Mouse (Mus musculus) Patski (cell line): ENCODE data around the gene Glycam1. TPM values are rescaled to one million over a fixed set of nuclear protein-coding genes. Genes with fewer than 3 reads are reported as not detected.

ENCODE experiments used
- ATAC-seq: fragments of 100-300 bp; one replicate; pipeline ENCODE4 v1.8.0; 2021
- CTCF ChIA-PET: fragments of 350-600 bp; sonication (Branson Sonifier 250); formaldehyde crosslinking; loops from one replicate; lab custom pipeline; 2022; ENCODE audit warnings: inconsistent platforms; lab: Charles Lee
- POLR2A ChIA-PET: fragments of 350-600 bp; sonication (Branson Sonifier 250); formaldehyde crosslinking; loops from one replicate; lab custom pipeline; 2022; ENCODE audit warnings: antibody characterized with exemption, inconsistent platforms; lab: Charles Lee
- DNase-seq: peaks from one replicate; pipeline ENCODE4 v3.0.0-alpha.2; 2011; ENCODE audit warnings: low read depth, low spot score
- H3K27me3 ChIP-seq: fragments of 371-371 bp; one replicate; pipeline ENCODE4 v1.5.1; 2021
- CTCF ChIP-seq: fragments of 100-300 bp; IDR thresholded peaks from one replicate; pipeline ENCODE4 v1.5.1; 2021
- in situ Hi-C: fragments of 300-500 bp; cut with MboI; formaldehyde crosslinking; loops from 3 replicates; pipeline ENCODE4 v1.11.1; 2018; ENCODE audit warnings: low pct_unique_long_range_greater_than_20kb, mixed read lengths
- polyA plus RNA-seq: library from polyadenylated mRNA; unstranded; gene quantifications from one replicate; pipeline ENCODE4 v1.2.3, GENCODE M21; 2021

The Glycam1 gene
- polyA plus RNA-seq, 1 experiment from 2014 or later, result not detected

- ATAC-seq, result no peak
- no peak for TF ChIP-seq CTCF
- ChIA-PET CTCF (interaction anchor here (1.0 to 2.0 kb wide), 4 partner anchors 11 to 34 kb away, joined by 3 to 10 read pairs (median 8); no protein-coding TSS in a partner anchor), POLR2A (interaction anchor here (1.7 kb wide), 1 partner anchor 9 kb away, joined by 4 read pairs; no protein-coding TSS in a partner anchor)
- in situ Hi-C loops, result no loop called here
- no peaks in the 10 kb centered on the region for H3K27me3 ChIP-seq
- DNase-seq, result no peak
Measured at GRCm38 (mm10) chr15:103519386-103520378, 45.2 kb downstream of the Glycam1 start.

GRCm38 (mm10) chr15:103518600-103519385 is 46.1 kb downstream of the Glycam1 start:
- TF ChIP-seq CTCF, result no peak
- no peaks in the 10 kb centered on the region for H3K27me3 ChIP-seq
- in situ Hi-C loops, result no loop called here
- ATAC-seq (peak; percentile 61), DNase-seq (no peak)
- CTCF ChIA-PET, result interaction anchor here (1.0 to 2.0 kb wide), 4 partner anchors 12 to 33 kb away, joined by 3 to 10 read pairs (median 6); no protein-coding TSS in a partner anchor
- POLR2A ChIA-PET, result interaction anchor here (0.6 to 1.7 kb wide), 3 partner anchors 8 to 116 kb away, joined by 3 to 7 read pairs (median 4); no protein-coding TSS in a partner anchor

- H3K27me3 ChIP-seq, result peaks cover 5% of the 10 kb centered on the region
- no peak for ATAC-seq
- POLR2A ChIA-PET, result no interaction called here
- in situ Hi-C loops, result no loop called here
- no peak for DNase-seq
- CTCF ChIA-PET, result no interaction called here
- TF ChIP-seq CTCF, result no peak
Measured at GRCm38 (mm10) chr15:103514914-103515313, 50.0 kb downstream of the Glycam1 start.

GRCm38 (mm10) chr15:103514119-103514518 is 50.8 kb downstream of the Glycam1 start:
- peaks cover 5% of the 10 kb centered on the region for H3K27me3 ChIP-seq
- in situ Hi-C loops, result no loop called here
- no peak for DNase-seq
- ChIA-PET POLR2A (no interaction called here), CTCF (no interaction called here)
- no peak for TF ChIP-seq CTCF
- no peak for ATAC-seq

GRCm38 (mm10) chr15:103513621-103514031 is 51.3 kb downstream of the Glycam1 start:
- TF ChIP-seq CTCF, result no peak
- ATAC-seq (no peak), DNase-seq (no peak)
- in situ Hi-C loops, result no loop called here
- ChIA-PET CTCF (no interaction called here), POLR2A (no interaction called here)
- H3K27me3 ChIP-seq, result peaks cover 5% of the 10 kb centered on the region

Other genes with a start within 250 kb of the Glycam1 start
- gene Zfp385a, start 225.0 kb downstream of the Glycam1 start, polyA plus RNA-seq, result 22.9 TPM
- gene Itga5, start 198.3 kb downstream of the Glycam1 start, polyA plus RNA-seq, result 48.6 TPM
- gene Gtsf1, start 134.6 kb downstream of the Glycam1 start, polyA plus RNA-seq, result not detected
- 0.17 TPM for gene Gtsf2, start 116.6 kb downstream of the Glycam1 start, polyA plus RNA-seq
- gene Nckap1l, start 111.3 kb downstream of the Glycam1 start, polyA plus RNA-seq, result 0.19 TPM
- 1.4 TPM for gene Pde1b, start 62.0 kb downstream of the Glycam1 start, polyA plus RNA-seq
- gene Ppp1r1a, start 27.1 kb downstream of the Glycam1 start, polyA plus RNA-seq, result 9.4 TPM
- gene Mucl1, start 190.4 kb upstream of the Glycam1 start, polyA plus RNA-seq, result not detected